Mouse (Mus musculus) hindbrain, postnatal 0 days (tissue): ENCODE measurements around the gene Hist1h2bc. TPM values are rescaled to one million over a fixed set of nuclear protein-coding genes. Genes with fewer than 3 reads are reported as not detected.

Experiments
- ATAC-seq: fragments of 200-750 bp; cut with Nextera tagmentation; 2 replicates; pipeline ENCODE4 v1.8.0; 2017; ENCODE audit warnings: mild to moderate bottlenecking, moderate TSS enrichment, moderate library complexity
- DNase-seq: peaks from one replicate; pipeline ENCODE4 v3.0.0-alpha.2; 2015; ENCODE audit warnings: low spot score
- H3K27ac ChIP-seq: fragments of 300-500 bp; sonication (generic); 2 replicates; pipeline ENCODE4 v1.5.1; 2014; ENCODE audit warnings: mild to moderate bottlenecking
- H3K27me3 ChIP-seq: fragments of 300-500 bp; sonication (generic); 2 replicates; pipeline ENCODE4 v1.6.1; 2014; ENCODE audit warnings: low read length, mixed read lengths; ENCODE audit not compliant: insufficient read depth
- H3K36me3 ChIP-seq: fragments of 300-500 bp; sonication (generic); 2 replicates; pipeline ENCODE4 v1.6.1; 2014; ENCODE audit warnings: low read length, mixed read lengths; ENCODE audit not compliant: insufficient read depth
- H3K4me1 ChIP-seq: fragments of 300-500 bp; sonication (generic); 2 replicates; pipeline ENCODE4 v1.6.1; 2014; ENCODE audit warnings: antibody characterized with exemption, low read length, mixed read lengths; ENCODE audit not compliant: insufficient read depth
- H3K4me2 ChIP-seq: fragments of 300-500 bp; sonication (generic); 2 replicates; pipeline ENCODE4 v1.6.1; 2014; ENCODE audit warnings: low read depth, mild to moderate bottlenecking, low read length, moderate library complexity, mixed read lengths
- H3K4me3 ChIP-seq: fragments of 300-500 bp; sonication (generic); 2 replicates; pipeline ENCODE4 v1.5.1; 2014; ENCODE audit warnings: low read length
- H3K9ac ChIP-seq: fragments of 300-500 bp; sonication (generic); replicated peaks from 2 replicates; pipeline ENCODE4 v1.6.1; 2014; ENCODE audit warnings: mild to moderate bottlenecking, low read length, moderate library complexity, mixed read lengths
- H3K9me3 ChIP-seq: fragments of 300-500 bp; sonication (generic); 2 replicates; pipeline ENCODE4 v1.6.1; 2016; ENCODE audit warnings: low read length, mixed read lengths
- CTCF ChIP-seq: IDR thresholded peaks from 2 replicates; pipeline ENCODE4 v1.5.1; 2016; ENCODE audit warnings: antibody characterized with exemption, control low read depth, low read depth
- WGBS: fragments of 180-500 bp; shearing (Covaris S2); extraction: QIAGEN DNeasy Blood & Tissue Kit; methylation state at CpG from one replicate; pipeline ENCODE4 v1.1.7; 2014; 5-methylcytosine and 5-hydroxymethylcytosine counted together
- polyA plus RNA-seq: library from polyadenylated mRNA; unstranded; fragments of >200 nt; fragmentation: Nextera tagmentation; extraction: Ambion mirVana; gene quantifications from 2 replicates; pipeline ENCODE4 v1.2.1, GENCODE M21; 2015
- total RNA-seq: library from RNA; depleted of rRNA; stranded (reverse); fragments of >200 nt; gene quantifications from 2 replicates; pipeline ENCODE4 v1.2.3, GENCODE M21; 2014

The Hist1h2bc gene
- total and polyA plus RNA-seq, 2 experiments from 2014 or later, result 36.1 to 189 TPM

GRCm38 (mm10) chr13:23685121-23685861 lies 1.3 kb downstream of the Hist1h2bc start:
- Histone ChIP-seq H3K4me2 (peak overlapping the region; percentile 57), H3K27ac (peak overlapping the region; percentile 83), H3K36me3 (no peaks in the 10 kb centered on the region), H3K4me3 (peak overlapping the region; percentile 36), H3K4me1 (peaks cover 3% of the 10 kb centered on the region; the same call in 1 of the 2 replicates), H3K9me3 (no peaks in the 10 kb centered on the region), H3K9ac (peak overlapping the region; percentile 40), H3K27me3 (no peaks in the 10 kb centered on the region)
- WGBS, result 6% methylated on average over 15 of the region's 15 CpGs
- TF ChIP-seq CTCF, result no peak
- DNase-seq, result peak; percentile 50
- no peak for ATAC-seq

- WGBS, result 34% methylated on average over 4 of the region's 4 CpGs
- no peak for TF ChIP-seq CTCF
- DNase-seq, result no peak
- Histone ChIP-seq H3K9ac (peak overlapping the region; percentile 40), H3K4me3 (peak overlapping the region; percentile 36), H3K9me3 (no peaks in the 10 kb centered on the region), H3K4me2 (peak overlapping the region; percentile 57), H3K27me3 (no peaks in the 10 kb centered on the region), H3K36me3 (no peaks in the 10 kb centered on the region), H3K4me1 (peaks cover 3% of the 10 kb centered on the region; the same call in 1 of the 2 replicates), H3K27ac (peak overlapping the region; percentile 83; the same call in 1 of the 2 replicates)
- ATAC-seq, result no peak
Measured at GRCm38 (mm10) chr13:23685966-23686365, 2.0 kb downstream of the Hist1h2bc start.

- no peaks in the 10 kb centered on the region for H3K36me3 ChIP-seq
- H3K9me3 ChIP-seq, result no peaks in the 10 kb centered on the region
- no peak overlapping the region for H3K4me2 ChIP-seq
- TF ChIP-seq CTCF, result no peak
- H3K27ac ChIP-seq, result no peak overlapping the region
- H3K4me1 ChIP-seq, result peaks cover 3% of the 10 kb centered on the region; the same call in 1 of the 2 replicates
- no peaks in the 10 kb centered on the region for H3K27me3 ChIP-seq
- no peak overlapping the region for H3K9ac ChIP-seq
- DNase-seq (no peak), ATAC-seq (no peak)
- no peak overlapping the region for H3K4me3 ChIP-seq
- 87% methylated on average over 4 of the region's 4 CpGs for WGBS
Measured at GRCm38 (mm10) chr13:23687181-23687580, 3.2 kb downstream of the Hist1h2bc start.

GRCm38 (mm10) chr13:23687907-23688306 lies 3.9 kb downstream of the Hist1h2bc start:
- no peaks in the 10 kb centered on the region; the same call in 1 of the 2 replicates for H3K4me1 ChIP-seq
- H3K4me2 ChIP-seq, result no peak overlapping the region
- no peak overlapping the region for H3K9ac ChIP-seq
- TF ChIP-seq CTCF, result no peak
- no peaks in the 10 kb centered on the region for H3K36me3 ChIP-seq
- H3K9me3 ChIP-seq, result no peaks in the 10 kb centered on the region
- H3K27me3 ChIP-seq, result no peaks in the 10 kb centered on the region
- WGBS, result 95% methylated on average over 7 of the region's 7 CpGs
- ATAC-seq, result no peak
- H3K4me3 ChIP-seq, result no peak overlapping the region
- no peak for DNase-seq
- H3K27ac ChIP-seq, result no peak overlapping the region

- DNase-seq (no peak), ATAC-seq (no peak)
- no peaks in the 10 kb centered on the region for H3K9me3 ChIP-seq
- H3K4me3 ChIP-seq, result no peak overlapping the region
- no peaks in the 10 kb centered on the region for H3K27me3 ChIP-seq
- H3K27ac ChIP-seq, result no peak overlapping the region
- no peaks in the 10 kb centered on the region; the same call in 1 of the 2 replicates for H3K4me1 ChIP-seq
- no peak for TF ChIP-seq CTCF
- H3K36me3 ChIP-seq, result no peaks in the 10 kb centered on the region
- WGBS, result 95% methylated on average over 2 of the region's 2 CpGs
- H3K9ac ChIP-seq, result no peak overlapping the region
- H3K4me2 ChIP-seq, result no peak overlapping the region
Measured at GRCm38 (mm10) chr13:23688956-23689355, 5.0 kb downstream of the Hist1h2bc start.

- Histone ChIP-seq H3K36me3 (no peaks in the 10 kb centered on the region), H3K4me3 (no peak overlapping the region), H3K4me1 (no peaks in the 10 kb centered on the region; the same call in 1 of the 2 replicates), H3K4me2 (no peak overlapping the region), H3K27me3 (no peaks in the 10 kb centered on the region), H3K9me3 (no peaks in the 10 kb centered on the region), H3K27ac (no peak overlapping the region), H3K9ac (no peak overlapping the region)
- ATAC-seq (no peak), DNase-seq (no peak)
- WGBS, result 74% methylated on average over 2 of the region's 2 CpGs
- TF ChIP-seq CTCF, result no peak
Measured at GRCm38 (mm10) chr13:23689459-23689858, 5.5 kb downstream of the Hist1h2bc start.

- Histone ChIP-seq H3K4me1 (no peaks in the 10 kb centered on the region), H3K9ac (no peak overlapping the region), H3K4me3 (no peak overlapping the region), H3K36me3 (no peaks in the 10 kb centered on the region), H3K4me2 (no peak overlapping the region), H3K27ac (no peak overlapping the region), H3K9me3 (no peaks in the 10 kb centered on the region), H3K27me3 (no peaks in the 10 kb centered on the region)
- WGBS, result 82% methylated on average over 6 of the region's 6 CpGs
- no peak for DNase-seq
- no peak for TF ChIP-seq CTCF
- no peak for ATAC-seq
Measured at GRCm38 (mm10) chr13:23693856-23694440, 9.9 kb downstream of the Hist1h2bc start.
